Mouse (Mus musculus) spleen, adult 12 weeks (tissue): ENCODE data around the gene Usp28.
"Not testable (repeated sequence)": the region's sequence is repeated elsewhere in the genome, so short reads cannot be mapped to it uniquely, and the experiment has no call there.

Experiments
- DNase-seq: peaks from one replicate; pipeline ENCODE4 v3.0.0; 2022; ENCODE audit warnings: low spot score

Usp28 gene

DNA sequence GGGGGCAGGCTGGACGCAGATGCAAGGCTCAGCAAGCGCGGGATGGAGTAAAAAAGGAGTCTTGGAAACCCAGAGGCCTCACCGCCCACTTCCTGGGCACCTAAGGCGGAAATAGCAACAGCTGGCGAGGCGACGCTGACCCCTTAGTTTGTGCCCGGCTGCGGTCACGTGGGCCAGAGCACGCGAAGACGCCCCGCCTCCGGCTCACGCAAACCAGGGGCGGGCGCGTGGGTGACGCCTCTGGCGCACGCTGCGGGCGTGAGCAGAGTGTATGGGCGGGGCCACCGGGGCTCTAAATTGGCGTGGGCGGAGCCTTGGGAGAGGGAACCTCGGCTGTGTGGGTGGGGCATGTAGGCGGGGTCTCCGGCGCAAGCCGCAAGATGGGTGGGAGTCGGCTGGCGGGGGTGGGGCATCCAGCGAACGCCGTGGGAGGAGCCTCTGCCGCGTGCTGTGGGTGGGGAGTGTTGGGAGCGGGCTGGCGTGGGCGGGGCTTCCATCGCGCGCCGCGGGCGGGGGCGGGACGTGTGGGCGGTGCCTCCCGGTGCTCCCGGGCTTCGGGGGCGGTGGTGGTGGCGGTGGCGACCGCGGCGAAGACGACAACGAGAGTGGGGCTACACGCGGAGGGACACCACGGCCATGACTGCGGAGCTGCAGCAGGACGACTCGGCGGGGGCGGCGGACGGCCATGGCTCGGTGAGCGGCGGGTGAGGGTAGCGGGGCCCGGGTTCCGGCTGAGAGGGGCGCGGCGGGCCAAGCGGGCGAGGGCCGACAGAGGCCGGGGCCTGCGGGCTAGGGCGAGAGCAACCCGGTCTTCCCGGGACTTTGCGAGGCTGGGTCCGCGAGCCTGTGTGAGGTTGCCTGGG lies at the start of gene Usp28:
Gene Usp28, plus strand, starts transcription at position 531 of the 863 bp plus-strand sequence.
- DNase-seq: peak; percentile 97

GRCm38 (mm10) chr9:48942349-48942748 lies 42.8 kb upstream of the Usp28 start:
- no peak for DNase-seq

- DNase-seq: no peak
These were observed 37.6 kb upstream of the Usp28 start for GRCm38 (mm10) chr9:48947565-48947964.

DNA sequence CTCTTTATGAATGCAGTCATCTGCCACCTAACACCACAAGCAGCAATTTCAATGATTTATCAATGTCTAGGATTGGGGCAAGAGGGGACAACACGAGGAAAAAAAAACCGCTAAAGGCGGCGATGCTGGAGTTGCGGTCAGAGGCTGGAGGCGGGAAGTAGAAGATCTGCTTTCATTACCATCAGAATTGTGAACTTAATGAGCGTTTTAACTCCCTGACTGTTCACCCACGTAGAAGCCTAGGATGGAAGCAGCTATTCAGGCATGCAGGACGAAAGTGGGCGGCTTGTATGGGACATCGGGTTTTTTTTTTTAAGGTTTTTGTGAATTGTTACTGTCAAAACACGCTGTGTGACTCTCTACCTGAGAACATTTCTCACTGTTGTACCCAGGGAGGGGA lies 23.9 kb upstream of the Usp28 start:
- no peak for DNase-seq

DNA sequence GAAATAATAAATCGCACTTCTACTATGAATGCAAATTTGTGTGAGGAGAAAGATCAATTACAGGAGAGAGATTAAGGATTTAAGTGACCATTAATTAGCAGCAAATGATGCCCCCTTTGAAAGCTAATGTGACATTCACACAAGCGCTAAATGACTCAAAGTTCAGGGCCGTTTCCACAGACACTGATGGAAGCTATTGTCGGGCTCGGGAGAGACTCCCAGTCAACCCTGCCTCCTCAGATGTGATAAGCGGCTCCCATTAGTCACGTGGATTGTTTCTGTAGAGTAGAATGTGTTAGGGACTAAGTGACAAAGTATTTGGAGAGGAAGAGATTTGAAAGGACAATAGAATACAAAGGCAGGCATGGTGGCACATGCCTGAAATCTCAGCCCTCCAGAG lies 23.0 kb upstream of the Usp28 start:
- no peak for DNase-seq

DNA sequence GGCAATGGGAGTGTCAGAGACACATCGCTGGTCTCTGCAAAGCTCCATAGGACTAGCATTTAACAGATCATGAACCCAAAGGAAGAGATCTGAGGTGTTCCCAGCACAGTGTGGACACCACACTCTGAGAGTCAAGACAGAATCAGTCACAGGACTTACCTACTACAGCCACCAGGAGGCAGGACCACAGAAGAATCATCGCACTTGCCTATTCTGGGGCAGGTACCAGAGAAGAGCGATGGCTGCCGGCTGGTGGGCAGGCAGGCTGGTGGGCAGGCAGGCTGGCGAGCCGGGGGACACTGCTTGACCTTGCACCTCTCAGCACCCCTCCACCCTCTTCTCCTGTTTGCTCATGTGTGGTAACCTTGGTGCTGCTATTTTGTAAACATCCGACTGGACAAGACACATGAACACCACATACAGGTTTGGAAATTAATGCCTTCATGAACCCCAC lies 20.6 kb upstream of the Usp28 start, which contains the start of gene Htr3b:
Gene Htr3b, minus strand, starts transcription at position 404 of the 454 bp plus-strand sequence.
- DNase-seq: no peak

GRCm38 (mm10) chr9:48972494-48972893 lies 12.7 kb upstream of the Usp28 start:
- DNase-seq: no peak

- DNase-seq: no peak
These were observed 8.4 kb upstream of the Usp28 start for GRCm38 (mm10) chr9:48976661-48977355.

DNA sequence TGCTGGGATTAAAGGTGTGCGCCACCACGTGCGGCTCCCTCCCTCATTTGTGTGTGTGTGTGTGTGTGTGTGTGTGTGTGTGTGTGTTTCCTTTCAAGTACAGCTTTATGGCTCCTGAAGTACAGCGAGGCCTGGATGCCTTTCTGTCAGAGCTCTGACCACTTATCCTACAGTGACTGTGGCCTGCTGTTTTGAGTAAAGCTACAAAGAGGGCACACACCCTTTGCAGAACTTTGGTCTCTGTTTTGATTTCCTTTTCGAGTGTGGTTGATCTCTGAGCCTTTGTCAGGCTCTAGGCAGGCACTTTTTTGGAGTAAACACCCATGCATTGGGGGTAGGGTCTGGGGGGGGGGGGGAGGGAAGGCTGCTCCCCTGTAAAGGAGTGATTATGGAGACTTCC lies 4.8 kb upstream of the Usp28 start:
- no peak for DNase-seq

GRCm38 (mm10) chr9:48980781-48981180 lies 4.4 kb upstream of the Usp28 start:
- no peak for DNase-seq

- no peak for DNase-seq
These were observed 3.3 kb upstream of the Usp28 start for GRCm38 (mm10) chr9:48981827-48982226.

- not testable (repeated sequence) for DNase-seq
These were observed 1.4 kb upstream of the Usp28 start for GRCm38 (mm10) chr9:48983801-48984200.

- no peak for DNase-seq
These were observed 793 bp upstream of the Usp28 start for GRCm38 (mm10) chr9:48984320-48984844.

DNA sequence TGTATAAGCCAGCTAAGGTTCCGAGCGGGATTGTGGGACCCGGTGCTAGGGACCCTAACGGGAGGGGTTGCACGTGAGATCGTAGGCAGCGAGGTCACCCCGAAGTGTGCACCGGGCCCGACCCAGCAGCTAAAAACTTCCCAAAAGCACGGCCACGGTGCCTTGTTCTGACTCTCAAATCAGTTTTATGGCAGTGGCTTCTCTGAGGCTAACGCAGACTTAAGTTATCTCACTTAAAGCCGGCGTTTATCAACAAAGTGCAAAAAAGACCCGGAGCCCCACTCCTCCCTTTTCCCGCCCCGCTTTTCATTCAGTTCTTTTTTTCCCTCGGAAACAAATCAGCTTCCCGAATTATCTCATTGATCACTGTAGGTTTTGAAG lies 523 bp downstream of the Usp28 start:
- DNase-seq: no peak

DNA sequence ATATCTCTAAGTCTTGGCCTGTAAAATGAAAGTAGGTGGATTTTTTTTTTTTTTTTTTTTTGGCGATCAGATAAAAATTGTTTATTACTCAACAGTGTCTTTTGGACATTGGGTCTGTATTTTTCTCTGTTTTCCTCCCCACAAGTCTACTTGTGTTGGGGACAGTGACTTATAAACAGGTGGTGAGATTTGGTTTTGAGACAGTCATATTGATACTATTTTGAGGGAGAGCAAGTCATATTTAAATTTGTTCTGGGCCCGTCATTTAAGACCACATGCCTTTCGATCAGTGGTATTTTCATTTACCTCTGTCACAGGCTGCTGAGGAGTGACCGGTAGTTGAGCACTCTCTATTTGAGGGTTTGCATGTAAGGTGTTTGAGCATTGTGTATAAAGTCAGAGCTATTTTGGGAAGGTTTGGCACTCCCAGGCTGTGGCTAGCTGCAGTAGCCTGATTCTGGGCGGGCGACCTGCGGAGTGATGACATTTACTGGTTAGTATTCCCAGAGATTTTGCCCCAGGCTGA lies 1.5 kb downstream of the Usp28 start:
- no peak for DNase-seq

GRCm38 (mm10) chr9:48987201-48988101 lies 2.3 kb downstream of the Usp28 start:
- no peak for DNase-seq

DNA sequence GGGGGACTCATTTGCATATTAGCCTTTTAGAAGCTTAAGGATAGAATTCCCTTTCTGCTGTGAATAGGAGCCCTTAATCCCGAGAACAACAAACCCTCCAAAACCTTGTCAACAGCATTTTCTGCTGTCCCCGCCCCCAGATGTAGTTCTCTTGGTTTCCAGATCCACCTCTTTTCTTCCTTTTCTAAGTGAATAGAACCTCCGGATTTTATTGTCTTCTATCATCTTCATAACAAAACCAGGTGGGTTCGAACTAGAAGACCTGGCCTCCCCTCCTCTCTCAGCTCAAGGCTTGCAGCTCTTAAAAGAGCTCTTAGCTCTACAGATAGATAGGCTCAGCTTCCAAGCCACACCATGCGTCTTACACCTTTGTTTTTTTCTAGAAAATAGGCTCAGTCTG lies 6.5 kb downstream of the Usp28 start:
- no peak for DNase-seq

DNA sequence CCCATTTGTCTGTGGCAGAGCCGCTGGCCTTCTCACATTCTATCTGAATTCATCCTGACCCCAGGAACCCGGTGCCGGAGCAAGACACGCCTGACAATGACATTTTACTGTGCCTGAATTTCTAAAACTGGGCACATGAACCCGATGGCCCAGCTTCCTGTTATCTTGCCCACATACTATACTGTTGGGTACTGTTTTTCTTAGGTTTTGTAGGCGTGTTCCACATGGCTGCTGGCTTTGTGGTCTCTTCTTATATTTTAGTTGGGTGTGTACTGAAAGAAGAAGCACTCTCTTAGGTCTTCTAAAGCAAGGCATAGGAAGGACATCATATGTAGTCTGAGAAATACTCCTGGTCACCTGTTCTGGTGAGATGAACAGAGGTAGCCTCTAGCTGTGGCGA lies 9.6 kb downstream of the Usp28 start:
- no peak for DNase-seq

- DNase-seq: no peak
These were observed 10.6 kb downstream of the Usp28 start for GRCm38 (mm10) chr9:48995735-48996134.

DNA sequence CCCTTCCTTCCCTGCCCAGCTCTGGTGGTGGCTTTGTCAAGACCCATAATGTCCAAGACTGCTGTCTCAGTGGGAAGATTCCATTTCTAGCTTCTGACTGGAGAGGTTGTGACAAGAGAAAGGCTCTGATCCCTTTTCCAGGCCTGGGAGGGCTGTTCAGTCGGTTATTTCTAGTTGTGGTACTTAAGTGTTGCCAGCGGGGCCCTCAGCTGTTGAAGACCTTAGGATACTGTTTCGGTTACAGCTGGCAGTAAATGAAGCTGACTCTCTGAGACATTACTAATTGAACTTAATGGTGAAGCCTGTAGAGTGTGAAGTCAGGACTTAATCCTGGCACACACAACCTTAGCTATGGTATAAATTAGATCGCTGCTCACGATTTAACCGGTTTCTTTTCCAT lies 14.1 kb downstream of the Usp28 start:
- DNase-seq: no peak

DNA sequence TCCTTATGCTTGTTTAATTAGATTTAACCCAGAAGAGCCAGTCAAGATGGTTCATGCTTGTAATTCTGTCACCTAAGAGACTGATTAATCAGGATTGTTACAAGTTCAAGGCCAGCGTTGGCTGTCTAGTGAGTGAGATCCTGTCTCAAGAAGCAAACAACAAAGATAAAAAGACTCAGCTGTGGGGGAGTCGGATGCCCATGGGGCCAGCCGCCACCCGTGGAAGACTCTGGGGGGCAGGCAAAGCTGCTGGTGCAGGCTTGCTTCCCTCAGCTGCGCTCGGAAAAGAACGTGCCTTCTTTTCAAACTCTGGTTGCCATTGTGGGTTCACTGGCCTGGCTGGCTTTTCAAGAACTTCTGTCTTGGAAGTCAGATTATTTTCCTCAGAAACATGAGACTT lies 30.6 kb downstream of the Usp28 start:
- no peak for DNase-seq

DNA sequence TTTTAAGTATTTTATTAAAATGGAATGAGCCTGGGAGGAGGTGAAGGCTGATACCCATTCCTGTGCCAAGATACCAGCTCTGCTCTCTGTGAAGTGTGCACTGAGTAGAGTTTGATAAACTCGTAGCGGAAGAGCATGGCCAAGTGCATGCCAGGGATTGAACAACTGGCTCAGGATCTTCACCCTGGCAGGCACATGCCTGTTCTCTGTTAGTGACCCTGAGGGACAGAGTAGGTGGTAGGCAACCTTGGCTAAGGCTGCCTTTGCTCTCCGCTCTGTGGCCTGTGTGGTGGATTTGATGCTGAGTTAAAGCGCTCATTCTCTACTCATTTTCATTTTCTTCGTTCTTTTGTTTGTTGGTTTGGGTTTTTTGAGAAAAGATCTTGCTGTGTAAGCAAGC lies 36.1 kb downstream of the Usp28 start:
- DNase-seq: no peak
